Mouse (Mus musculus): ENCODE measurements around the gene Obox1. TPM values are rescaled to one million over a fixed set of nuclear protein-coding genes. Genes with fewer than 3 reads are reported as not detected.
"Not testable (repeated sequence)": the region's sequence is repeated elsewhere in the genome, so short reads cannot be mapped to it uniquely, and the experiment has no call there.

Obox1 gene
- total RNA-seq (2014; fragmentation: Nextera tagmentation) (not detected in 2 replicates), total RNA-seq (2017) (not detected in 2 replicates)

GRCm38 (mm10) chr7:15388421-15388998 is at the start of gene Obox1, which contains the start of gene Obox2:
Gene Obox1, plus strand, starts transcription at chr7:15388948.
Gene Obox2, plus strand, starts transcription at chr7:15388721.
- not testable (repeated sequence) for ATAC-seq (replicated peaks; ENCODE audit: poor library complexity, severe bottlenecking)

DNA sequence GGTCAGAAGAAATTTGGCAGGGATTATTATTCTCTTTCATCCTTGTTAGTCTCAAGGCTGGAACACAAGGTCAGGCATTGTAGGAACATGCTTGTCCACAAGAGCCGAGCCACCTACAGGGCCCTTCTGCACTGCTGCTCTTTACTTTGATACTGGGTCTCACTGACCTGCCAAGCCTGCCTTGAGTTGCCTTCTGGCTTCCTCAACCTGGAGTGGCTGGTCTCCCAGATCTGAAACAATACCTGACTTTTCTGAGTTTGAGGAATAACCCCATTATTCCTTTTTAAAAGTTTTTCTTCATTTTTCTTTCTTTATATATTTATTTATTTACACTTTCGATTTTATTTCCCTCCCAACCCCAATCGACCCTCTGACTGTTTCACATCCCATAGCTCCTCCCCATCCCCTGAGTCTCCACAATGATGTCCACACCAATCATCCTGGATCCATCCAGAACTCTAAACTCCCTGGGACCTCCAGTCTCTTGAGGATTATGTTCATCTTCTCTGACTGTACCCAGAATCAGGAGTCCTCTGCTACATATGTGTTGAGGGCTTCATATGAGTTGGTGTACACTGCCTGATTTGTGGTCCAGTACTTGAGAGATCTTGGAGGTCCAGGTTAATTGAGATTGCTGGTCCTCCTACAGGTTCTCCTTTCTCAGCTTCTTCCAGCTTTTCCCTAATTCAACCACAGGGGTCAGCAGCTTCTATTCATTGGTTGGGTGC is 10.6 kb downstream of the Obox1 start:
- ATAC-seq (replicated peaks; ENCODE audit: poor library complexity, severe bottlenecking): not testable (repeated sequence)

DNA sequence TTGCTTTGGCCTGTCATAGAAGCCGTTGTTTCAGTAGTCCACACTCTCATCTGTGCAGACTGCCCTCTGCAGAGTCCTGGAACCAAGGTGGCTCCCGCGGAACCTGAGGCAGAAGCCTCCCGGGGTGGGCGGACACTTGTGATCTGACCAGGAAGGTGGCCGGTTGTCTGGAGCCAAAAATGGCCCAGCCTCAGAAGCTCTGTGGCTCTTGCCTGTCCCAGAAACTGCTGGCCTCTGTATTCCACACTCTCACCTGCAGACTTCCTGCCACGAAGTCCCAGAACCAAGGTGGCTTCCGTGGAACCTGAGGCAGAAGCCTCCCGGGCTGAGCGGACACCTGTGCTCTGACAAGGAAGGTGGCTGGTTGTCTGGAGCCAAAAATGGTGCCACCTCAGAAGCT is 18.1 kb downstream of the Obox1 start:
- ATAC-seq (replicated peaks; ENCODE audit: poor library complexity, severe bottlenecking): not testable (repeated sequence)

DNA sequence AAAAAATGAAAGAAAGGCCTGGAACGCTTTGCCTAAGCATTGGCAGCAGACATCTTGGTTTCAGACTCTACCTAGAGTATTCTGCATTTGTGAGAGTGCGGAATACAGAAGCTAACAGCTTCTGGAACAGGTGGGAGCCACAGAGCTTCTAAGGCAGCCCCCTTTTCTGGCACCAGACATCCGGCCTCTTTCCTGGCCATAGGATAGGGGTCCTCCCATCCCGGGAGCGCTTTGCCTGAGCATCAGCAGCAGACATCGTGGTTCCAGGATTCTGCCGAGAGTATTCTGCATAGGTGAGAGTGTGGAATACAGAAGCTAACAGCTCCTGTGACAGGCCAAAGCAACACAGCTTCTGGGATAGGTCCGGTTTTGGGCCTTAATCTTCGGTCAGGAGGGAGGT is 29.3 kb downstream of the Obox1 start:
- ATAC-seq (replicated peaks; ENCODE audit: poor library complexity, severe bottlenecking): not testable (repeated sequence)

DNA sequence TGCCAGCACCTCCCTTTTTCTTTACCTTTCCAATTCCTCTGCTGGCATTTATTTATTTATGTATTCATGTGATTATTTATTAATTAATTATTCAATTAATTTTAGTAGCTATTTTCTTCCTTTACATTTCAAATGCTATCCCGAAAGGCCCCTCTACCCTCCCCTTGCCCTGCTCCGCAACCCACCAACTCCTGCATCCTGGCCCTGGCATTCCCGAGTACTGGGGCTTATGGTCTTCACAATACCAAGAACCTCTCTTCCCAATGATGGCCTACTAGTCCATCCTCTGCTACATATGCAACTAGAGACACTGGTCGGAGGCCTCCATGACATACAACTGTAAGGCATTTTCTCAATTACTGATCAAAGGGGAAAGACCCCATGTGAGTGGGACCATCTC is 36.8 kb downstream of the Obox1 start:
- not testable (repeated sequence) for ATAC-seq (replicated peaks; ENCODE audit: poor library complexity, severe bottlenecking)

DNA sequence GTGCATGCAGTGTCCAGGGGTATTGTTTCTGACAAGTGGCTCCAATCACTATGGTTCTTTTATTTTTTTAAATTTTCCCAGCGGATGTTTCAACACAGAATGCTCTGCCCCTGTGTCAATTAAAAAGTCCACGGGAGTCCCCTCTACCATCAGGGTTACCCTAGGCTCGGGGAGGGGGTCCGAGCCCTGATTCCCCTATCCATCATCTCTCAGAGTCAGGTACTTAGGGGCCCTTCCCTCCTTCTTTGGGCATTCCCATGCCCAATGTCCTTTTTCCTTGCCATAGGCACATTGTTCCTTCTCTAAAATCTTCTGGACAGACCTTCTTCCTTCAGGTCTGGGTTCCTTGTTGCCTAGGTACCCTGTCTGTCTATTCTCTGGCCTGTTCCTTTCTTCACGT is 120.7 kb downstream of the Obox1 start:
- ATAC-seq (replicated peaks; ENCODE audit: poor library complexity, severe bottlenecking): not testable (repeated sequence)

Other genes starting within 250 kb of the Obox1 start
- gene Obox2, start 227 bp upstream of the Obox1 start, total RNA-seq (2014; fragmentation: Nextera tagmentation): not detected in 2 replicates
- gene Obox2, start 227 bp upstream of the Obox1 start, total RNA-seq (2017): not detected in 2 replicates